Mouse (Mus musculus): ENCODE data around the gene Zfp27.

Gene Zfp27

DNA sequence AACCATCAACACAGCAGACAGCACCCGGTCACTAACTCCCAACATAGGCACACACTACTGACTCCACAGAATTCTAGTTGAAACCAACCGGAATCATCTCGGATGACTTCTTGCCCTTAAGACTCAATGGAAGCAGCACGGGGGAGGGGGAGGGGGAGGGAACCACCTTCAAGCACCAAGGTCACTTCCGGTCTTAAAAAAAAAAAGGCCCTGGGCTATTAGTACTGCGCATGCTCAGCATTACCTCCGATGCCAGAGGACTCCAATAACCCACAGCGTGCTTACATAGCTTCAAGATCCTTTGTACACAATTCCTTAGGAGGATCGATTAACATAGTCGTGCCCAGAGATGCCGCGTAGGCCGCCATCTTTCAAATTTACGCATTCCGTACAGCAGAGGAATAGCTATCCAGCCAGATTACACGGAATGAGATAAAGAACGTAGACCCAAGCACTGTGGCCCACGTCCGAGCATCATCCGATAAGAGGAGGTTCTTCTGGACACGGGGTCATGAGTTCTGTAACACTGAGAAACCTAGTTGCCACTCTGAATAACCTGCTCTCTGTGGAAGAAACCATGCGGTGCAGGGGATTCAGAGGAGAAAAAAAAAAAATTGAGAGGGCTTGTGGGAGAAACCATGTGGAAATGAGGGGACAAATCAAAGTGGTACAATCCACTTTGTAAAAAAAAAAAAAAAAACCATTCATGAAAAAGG lies at the start of gene Zfp27:
TSS of gene Zfp27 (minus strand) at position 607 of the 716 bp plus-strand sequence.
- DNase-seq: peak; percentile 70

DNA sequence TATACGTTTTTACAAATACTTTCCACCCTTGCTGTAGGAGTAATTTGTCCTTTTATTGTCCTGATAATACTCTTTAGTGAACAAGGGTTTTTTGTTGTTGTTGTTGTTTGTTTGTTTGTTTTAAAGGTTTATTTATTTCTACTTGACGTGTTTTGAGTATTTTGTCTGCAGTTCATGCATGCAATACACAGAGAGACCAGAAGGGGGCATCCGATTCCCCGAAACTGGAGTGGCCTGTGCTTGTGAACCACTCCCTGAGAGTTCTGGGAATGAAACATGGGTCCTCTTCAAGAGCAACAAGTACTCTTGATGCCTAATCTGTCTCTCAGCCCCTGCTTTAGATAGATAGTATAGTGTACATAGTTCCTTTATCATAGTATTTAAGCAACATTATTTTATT lies 48.4 kb upstream of the Zfp27 start:
- DNase-seq: no peak

GRCm38 (mm10) chr7:29953513-29954401 lies 47.4 kb upstream of the Zfp27 start, which contains the start of gene Zfp74:
Zfp74 (minus strand) TSS chr7:29954089.
- peak; percentile 75 for DNase-seq

- no peak for DNase-seq
Measured at GRCm38 (mm10) chr7:29953086-29953485, 46.7 kb upstream of the Zfp27 start.

DNA sequence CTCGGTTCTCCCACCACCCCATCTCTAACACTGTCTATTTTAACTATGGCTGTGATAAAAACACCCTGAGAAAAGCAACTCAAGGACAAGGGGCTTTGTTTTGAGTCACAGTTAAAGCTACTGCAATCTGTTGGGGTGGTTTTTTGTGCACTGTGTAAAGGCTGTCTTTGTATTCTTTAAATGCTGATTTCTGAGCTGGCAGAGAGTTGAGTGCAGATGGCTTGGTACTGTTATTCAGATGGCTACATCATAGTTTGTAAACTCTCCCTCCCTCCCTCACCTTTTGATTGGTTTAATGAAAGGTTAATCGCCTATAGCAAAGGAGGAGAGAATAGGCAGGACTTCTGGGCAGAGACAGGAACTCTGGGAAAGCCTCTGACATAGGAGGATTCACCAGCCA lies 37.8 kb upstream of the Zfp27 start:
- no peak for DNase-seq

DNA sequence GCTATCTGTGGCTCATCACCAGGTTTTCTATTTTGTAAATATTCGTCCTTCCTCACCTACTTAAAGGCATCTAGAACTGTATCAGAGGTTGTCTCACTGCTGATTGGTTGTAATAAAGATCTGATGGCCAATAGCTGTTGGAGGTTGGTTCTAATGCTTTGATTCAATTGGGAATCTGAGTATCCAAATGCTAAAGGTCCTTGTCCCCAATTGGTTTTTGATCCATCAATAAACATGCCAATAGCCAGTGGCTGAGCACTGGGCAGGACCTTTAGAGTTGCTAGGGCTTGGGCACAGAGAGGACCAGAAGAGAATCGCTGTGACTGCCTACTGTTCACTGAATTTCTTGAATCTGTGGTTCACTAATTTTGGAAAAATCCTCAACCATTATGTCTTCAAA lies 37.3 kb upstream of the Zfp27 start:
- DNase-seq: no peak

GRCm38 (mm10) chr7:29942740-29943139 lies 36.4 kb upstream of the Zfp27 start:
- DNase-seq: no peak

DNA sequence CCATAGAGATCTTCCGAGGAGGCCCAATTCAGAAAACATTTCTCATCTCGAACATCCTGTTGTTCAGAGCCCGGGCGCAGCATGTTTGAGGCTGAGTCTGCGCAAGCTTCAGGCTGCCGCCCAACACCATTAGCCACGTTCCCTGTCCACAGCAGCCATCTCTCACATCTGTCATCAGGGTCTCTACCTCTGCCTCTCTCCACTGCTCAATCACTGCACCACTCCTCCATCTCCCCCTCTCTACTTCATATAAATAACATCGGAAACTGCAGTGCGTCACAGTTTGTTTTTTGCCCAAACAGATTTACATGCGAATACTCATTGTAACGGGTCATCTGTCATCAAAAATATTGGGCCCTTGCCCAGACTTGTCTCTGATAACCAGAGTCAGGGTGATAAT lies 34.7 kb upstream of the Zfp27 start:
- DNase-seq: no peak

- no peak for DNase-seq
Measured at GRCm38 (mm10) chr7:29938856-29939255, 32.5 kb upstream of the Zfp27 start.

DNA sequence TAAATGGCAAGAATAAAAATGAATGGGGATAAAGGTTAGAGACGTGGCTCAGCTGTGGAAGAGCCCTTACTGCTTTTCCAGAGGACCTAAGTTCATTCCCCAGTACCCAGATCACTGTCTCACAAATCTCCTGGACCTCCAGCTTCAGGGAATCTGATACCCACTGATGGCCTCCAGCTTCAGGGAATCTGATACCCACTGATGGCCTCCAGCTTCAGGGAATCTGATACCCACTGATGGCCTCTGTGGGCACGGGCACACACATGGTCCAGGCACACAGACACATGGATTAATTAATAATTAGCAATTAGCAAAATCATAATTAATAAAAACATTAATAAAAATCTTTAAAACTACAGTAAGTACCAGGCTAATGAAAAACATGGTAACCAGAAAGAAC lies 16.4 kb upstream of the Zfp27 start:
- no peak for DNase-seq

DNA sequence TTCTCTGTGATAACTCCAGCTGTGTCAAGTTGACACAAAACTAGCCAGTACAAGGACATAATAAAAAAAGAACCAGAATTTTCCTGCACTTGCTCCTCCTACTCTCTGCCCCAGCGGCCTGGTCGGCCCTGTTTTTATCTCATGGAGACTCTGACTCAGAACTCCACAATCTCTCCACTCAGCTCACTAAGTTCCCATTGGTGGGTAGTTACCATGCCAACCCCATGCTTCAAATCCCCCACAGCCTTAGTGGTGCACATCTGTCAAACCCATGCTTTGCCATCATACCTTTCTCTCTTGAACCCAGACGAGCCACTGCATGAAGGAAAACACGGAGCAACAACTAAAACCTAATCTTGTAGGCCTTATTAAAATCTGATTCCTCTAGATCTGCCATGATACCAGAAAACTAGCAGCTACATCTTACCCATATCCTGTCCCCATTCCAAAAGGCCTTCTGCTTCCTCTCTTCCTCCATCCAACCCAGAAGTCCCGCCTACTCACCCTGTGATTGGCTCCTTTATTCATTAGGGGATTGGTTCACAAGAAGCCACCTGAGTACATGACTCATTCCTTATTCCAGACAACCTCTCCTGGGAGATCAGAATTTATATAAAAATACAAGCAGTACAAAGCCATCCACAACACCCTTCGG lies 15.2 kb upstream of the Zfp27 start:
- DNase-seq: no peak

DNA sequence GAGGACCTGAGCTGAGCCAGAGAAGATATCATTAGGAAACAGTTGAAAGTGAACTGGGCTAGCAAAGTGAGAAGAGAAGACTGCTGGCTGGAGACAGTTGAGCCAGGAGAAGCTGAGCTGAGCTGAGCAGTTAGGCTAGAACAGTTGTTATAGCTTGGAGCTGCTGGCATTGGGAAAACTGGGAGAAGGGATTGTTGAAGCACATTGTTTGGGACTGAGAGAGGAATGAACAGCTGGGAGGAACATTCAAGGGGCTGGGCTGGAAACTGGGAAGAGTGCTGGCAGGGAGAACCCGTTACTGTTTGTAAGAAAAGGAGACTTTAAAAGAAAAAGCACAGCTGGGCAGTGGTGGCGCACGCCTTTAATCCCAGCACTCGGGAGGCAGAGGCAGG lies 11.7 kb upstream of the Zfp27 start:
- DNase-seq: no peak

GRCm38 (mm10) chr7:29917371-29918061 lies 11.1 kb upstream of the Zfp27 start:
- DNase-seq: no peak

GRCm38 (mm10) chr7:29912172-29912571 lies 5.8 kb upstream of the Zfp27 start:
- no peak for DNase-seq

- no peak for DNase-seq
Measured at GRCm38 (mm10) chr7:29910252-29910651, 3.9 kb upstream of the Zfp27 start.

DNA sequence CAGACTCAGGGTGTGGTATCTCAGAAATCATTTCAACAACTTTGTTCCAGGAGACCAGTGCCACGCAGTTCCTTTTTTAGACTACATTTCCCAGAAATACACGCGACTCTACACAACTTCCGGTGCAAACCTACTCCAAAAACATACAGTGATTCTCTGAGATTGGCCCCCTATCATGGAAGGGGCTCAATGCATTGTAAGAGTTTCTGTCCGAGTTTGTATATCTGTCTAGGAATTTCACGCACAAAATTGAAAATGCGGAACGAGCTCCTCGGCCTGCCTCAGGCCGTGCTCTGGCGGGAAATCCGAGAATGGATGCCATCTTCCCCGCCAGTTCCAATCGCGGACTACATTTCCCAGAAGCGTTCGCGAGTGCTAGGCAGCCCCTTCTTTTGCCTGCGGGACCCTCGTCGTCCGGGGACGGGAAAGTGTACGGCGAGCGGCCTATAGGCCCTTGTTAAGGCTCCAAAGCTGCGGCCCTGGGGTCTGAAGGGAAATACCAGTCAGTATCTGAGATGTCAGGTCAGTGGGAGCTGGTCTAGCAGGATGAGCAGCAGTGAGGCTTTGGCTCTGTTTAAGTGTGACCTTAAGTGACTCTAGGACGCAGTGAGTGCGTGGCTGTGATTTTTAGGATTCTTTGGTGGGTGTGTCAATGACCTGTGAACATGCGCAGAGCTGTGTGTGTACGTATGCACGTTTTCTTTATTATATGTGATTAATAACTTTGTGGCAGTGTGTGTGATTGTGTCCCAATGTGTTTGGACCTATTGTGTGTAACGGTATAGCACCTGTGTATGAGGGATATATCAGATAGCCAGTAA lies 2.0 kb upstream of the Zfp27 start, which contains the start of gene Zfp383:
TSS of gene Zfp383 (plus strand) at position 94 of the 821 bp plus-strand sequence.
- DNase-seq: peak; percentile 76

GRCm38 (mm10) chr7:29907206-29907605 lies 834 bp upstream of the Zfp27 start:
- DNase-seq: peak; percentile 20

GRCm38 (mm10) chr7:29906682-29907058 lies 298 bp upstream of the Zfp27 start:
- peak; percentile 31 for DNase-seq

DNA sequence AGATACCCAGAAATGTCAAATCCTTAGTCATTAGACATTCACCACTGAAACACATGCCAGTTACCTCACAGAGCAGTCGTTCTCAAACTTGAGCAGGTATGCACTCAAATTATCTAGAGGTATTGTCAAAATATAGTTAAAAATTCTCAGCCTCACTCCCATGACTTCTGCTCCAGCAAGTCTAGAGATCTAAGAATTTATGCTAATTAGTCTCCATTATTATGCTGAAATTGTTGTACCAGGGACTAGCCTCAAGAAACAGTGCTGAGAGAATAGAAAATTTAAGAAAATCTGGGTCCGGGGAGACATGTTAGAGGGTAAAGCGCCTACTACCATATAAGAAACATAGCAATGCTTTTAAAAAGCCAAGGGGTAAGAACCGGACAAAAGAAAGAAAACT lies 2.3 kb downstream of the Zfp27 start:
- DNase-seq: no peak

DNA sequence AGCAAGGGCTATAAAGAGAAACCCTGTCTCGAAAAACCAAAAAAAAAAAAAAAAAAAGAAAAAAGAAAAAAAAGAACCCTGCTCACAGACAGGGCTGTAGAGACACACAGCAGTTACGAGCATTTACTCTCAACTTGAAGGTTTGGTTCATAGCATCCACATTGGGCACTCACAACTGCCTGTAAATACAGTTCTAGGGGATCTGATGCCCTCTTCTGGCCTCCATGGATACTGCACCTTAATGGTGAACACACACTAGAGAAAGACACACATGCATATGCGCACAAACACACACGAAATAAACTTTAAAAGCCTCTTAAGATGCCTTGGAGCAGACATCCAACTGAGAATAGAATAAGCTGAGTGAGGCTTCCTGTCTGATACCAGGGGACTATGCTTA lies 8.0 kb downstream of the Zfp27 start:
- DNase-seq: no peak

- no peak for DNase-seq
Measured at GRCm38 (mm10) chr7:29892756-29893155, 13.6 kb downstream of the Zfp27 start.

DNA sequence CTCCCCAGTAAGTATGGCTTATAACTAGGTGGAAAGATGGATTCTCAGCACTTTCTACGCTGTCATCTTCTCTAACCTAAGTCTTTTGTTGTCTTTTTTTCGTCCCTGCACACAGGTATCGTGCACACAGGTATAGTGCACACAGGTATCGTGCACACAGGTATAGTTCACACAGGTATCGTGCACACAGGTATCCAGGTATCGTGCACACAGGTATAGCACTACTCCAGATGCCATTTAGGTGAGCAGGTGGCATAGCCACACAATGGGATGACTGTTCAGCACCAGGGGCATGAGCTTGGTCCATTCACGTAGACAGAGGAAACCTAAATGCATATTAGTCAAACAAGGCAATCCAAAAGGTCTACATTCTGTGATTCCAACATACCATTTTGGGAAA lies 15.9 kb downstream of the Zfp27 start:
- DNase-seq: no peak
